Mouse (Mus musculus): Measurements from ENCODE around the gene Fbxl17. TPM values are rescaled to one million over a fixed set of nuclear protein-coding genes. Genes with fewer than 3 reads are reported as not detected.

The Fbxl17 gene
- polyA plus RNA-seq, 1 experiment from 2014 or later: 7.5 TPM

DNA sequence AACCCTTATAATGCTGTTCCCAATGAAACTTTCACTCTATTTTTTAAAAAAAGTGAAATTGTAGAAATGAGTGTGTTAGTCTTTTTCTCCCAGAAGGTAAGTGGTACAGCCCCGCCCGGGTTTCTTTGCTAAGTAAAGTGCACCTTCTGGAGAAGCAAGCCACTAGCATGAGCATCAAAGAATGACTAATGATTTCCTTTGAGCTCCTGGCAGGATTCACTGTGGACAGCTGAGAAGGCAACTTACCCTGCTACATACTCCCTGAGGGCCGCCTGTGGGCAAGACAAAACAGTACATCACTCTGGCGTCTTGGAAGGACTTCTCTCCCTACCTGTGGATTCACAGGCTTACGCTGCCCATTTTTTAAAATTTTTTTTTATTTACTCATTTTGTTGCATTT lies 217.8 kb downstream of the Fbxl17 start:
- Histone ChIP-seq H3K4me1 (replicated peaks) (peaks cover 10% of the 10 kb centered on the region; the same call in 1 of the 2 replicates), H3K4me2 (no peak overlapping the region), H3K9ac (replicated peaks) (no peak overlapping the region), H3K4me3 (replicated peaks) (no peak overlapping the region), H3K9me3 (no peaks in the 10 kb centered on the region), H3K27ac (no peak overlapping the region), H3K36me3 (no peaks in the 10 kb centered on the region), H3K27me3 (no peaks in the 10 kb centered on the region)
- 73% methylated on average over 5 of the region's 5 CpGs for WGBS
- ATAC-seq (ENCODE audit: insufficient number of reproducible peaks, insufficient read depth, low FRiP score, low TSS enrichment, low read depth): no peak

DNA sequence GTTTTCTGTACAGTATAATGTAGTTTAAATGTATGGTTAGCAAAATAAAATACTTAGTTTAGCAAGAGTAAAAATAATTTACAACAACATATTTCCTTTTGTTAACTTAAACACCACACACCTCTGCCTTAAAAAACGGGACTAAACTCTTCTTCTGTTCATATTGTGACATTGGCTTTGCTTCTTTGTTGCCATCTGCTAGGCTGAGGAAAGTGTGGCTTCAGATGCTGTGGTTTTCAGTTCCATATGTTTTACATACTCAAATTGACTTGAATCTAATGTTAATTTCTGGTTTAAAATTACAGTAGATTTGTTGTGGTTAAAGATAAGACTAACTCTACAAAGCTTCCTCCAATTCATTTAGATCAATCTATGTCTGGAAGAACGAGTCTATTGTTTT lies 218.8 kb downstream of the Fbxl17 start:
- ATAC-seq (ENCODE audit: insufficient number of reproducible peaks, insufficient read depth, low FRiP score, low TSS enrichment, low read depth): no peak
- no peaks in the 10 kb centered on the region for H3K27me3 ChIP-seq
- no peak overlapping the region for H3K27ac ChIP-seq
- H3K9me3 ChIP-seq: no peaks in the 10 kb centered on the region
- H3K4me3 ChIP-seq (replicated peaks): no peak overlapping the region
- WGBS: 76% methylated on average over 2 of the region's 2 CpGs
- no peaks in the 10 kb centered on the region for H3K36me3 ChIP-seq
- H3K4me1 ChIP-seq (replicated peaks): peaks cover 10% of the 10 kb centered on the region; the same call in 1 of the 2 replicates
- no peak overlapping the region for H3K9ac ChIP-seq (replicated peaks)
- no peak overlapping the region for H3K4me2 ChIP-seq

DNA sequence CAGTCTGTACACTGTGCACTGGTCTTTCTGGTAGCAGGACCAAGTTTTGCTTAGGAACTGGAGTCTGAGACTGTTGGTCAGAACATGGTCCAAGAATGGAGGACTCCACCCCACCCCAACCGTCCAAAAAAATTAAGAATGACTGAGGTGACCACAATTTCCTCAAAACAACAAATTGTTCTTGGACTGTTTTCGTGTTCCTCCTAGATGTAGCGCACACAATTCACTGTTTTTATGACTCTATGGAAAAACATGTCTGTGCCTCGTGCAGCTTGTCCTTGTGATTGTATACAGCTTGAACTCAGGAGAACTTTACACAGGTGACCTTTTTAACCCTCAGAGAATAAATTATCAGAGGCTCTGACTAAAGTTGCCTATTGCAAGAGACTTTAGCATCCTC lies 220.7 kb downstream of the Fbxl17 start:
- H3K9ac ChIP-seq (replicated peaks): no peak overlapping the region
- no peaks in the 10 kb centered on the region for H3K36me3 ChIP-seq
- no peaks in the 10 kb centered on the region for H3K9me3 ChIP-seq
- 50% methylated on average over 4 of the region's 4 CpGs for WGBS
- H3K27me3 ChIP-seq: no peaks in the 10 kb centered on the region
- ATAC-seq (ENCODE audit: insufficient number of reproducible peaks, insufficient read depth, low FRiP score, low TSS enrichment, low read depth): no peak
- H3K4me1 ChIP-seq (replicated peaks): peaks cover 10% of the 10 kb centered on the region; the same call in 1 of the 2 replicates
- H3K27ac ChIP-seq: no peak overlapping the region
- H3K4me2 ChIP-seq: no peak overlapping the region
- H3K4me3 ChIP-seq (replicated peaks): no peak overlapping the region

DNA sequence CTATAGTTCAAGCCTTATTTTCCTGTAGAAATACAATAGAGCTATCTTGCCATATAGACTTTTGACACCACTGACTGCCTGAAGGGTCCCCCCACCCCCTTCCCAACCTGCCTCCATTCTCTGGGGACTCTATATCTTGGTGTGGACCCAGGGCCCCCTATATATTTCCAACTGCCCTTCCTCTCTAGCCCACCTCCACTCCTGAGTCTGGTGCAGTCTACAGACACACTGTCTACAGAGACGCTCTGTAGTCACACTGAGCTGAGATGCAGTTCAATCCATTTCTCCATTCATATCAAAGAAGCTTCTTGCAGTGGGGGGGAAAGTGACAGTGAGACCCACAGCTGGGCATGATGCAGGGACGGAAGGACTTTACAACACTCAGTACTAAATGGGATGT lies 226.5 kb downstream of the Fbxl17 start:
- H3K9ac ChIP-seq (replicated peaks): no peak overlapping the region
- H3K4me3 ChIP-seq (replicated peaks): no peak overlapping the region
- no peak overlapping the region for H3K27ac ChIP-seq
- no peaks in the 10 kb centered on the region for H3K36me3 ChIP-seq
- no peak for ATAC-seq (ENCODE audit: insufficient number of reproducible peaks, insufficient read depth, low FRiP score, low TSS enrichment, low read depth)
- H3K9me3 ChIP-seq: no peaks in the 10 kb centered on the region
- no peak overlapping the region for H3K4me2 ChIP-seq
- no peaks in the 10 kb centered on the region for H3K27me3 ChIP-seq
- peaks cover 19% of the 10 kb centered on the region for H3K4me1 ChIP-seq (replicated peaks)
- 75% methylated on average over 2 of the region's 2 CpGs for WGBS

DNA sequence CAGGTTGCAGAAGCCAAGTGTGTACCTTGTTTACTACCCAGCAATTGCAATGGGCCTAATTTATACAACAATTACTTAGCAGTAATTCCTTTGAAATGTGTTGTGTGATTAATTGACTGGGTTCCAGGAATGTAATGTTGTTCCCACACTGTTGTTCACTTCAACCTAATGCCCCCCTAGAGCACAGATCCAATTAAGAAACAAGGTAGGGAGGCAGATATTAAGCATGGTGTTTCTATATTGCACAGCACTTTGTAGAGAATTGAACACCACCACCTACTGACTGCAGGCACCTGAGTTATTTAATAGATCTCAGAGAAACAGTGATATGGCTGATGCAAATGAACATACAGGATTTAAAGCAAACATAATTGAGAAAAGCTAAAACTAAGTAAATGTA lies 226.9 kb downstream of the Fbxl17 start:
- H3K27ac ChIP-seq: no peak overlapping the region
- ATAC-seq (ENCODE audit: insufficient number of reproducible peaks, insufficient read depth, low FRiP score, low TSS enrichment, low read depth): no peak
- H3K9me3 ChIP-seq: no peaks in the 10 kb centered on the region
- H3K4me1 ChIP-seq (replicated peaks): peaks cover 20% of the 10 kb centered on the region
- no peak overlapping the region for H3K9ac ChIP-seq (replicated peaks)
- H3K4me3 ChIP-seq (replicated peaks): no peak overlapping the region
- H3K27me3 ChIP-seq: no peaks in the 10 kb centered on the region
- H3K36me3 ChIP-seq: no peaks in the 10 kb centered on the region
- no peak overlapping the region for H3K4me2 ChIP-seq

DNA sequence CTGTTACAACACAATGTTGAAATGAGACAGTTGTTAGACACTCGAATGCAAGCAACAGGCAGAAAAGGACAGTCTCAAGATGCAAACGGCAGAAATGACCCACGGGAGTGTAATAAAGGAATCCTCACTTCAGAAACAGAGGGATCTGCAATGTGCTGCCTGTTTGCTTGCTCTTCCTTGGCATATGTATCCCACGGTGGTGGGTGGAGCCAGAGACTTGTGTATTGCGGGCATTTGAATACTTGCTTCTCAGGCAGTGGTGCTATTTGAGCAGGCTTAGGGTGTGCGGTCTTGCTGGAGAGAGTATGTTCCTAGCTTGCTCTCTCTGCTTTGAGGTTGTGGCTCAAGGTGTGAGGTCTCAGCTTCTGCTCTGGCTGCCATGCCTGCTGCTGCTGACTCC lies 228.8 kb downstream of the Fbxl17 start:
- Histone ChIP-seq H3K4me3 (replicated peaks) (no peak overlapping the region), H3K4me1 (replicated peaks) (peaks cover 20% of the 10 kb centered on the region), H3K4me2 (no peak overlapping the region), H3K27ac (no peak overlapping the region), H3K27me3 (no peaks in the 10 kb centered on the region), H3K9ac (replicated peaks) (no peak overlapping the region), H3K36me3 (no peaks in the 10 kb centered on the region), H3K9me3 (no peaks in the 10 kb centered on the region)
- ATAC-seq (ENCODE audit: insufficient number of reproducible peaks, insufficient read depth, low FRiP score, low TSS enrichment, low read depth): no peak
- WGBS: 51% methylated on average over 6 of the region's 6 CpGs

DNA sequence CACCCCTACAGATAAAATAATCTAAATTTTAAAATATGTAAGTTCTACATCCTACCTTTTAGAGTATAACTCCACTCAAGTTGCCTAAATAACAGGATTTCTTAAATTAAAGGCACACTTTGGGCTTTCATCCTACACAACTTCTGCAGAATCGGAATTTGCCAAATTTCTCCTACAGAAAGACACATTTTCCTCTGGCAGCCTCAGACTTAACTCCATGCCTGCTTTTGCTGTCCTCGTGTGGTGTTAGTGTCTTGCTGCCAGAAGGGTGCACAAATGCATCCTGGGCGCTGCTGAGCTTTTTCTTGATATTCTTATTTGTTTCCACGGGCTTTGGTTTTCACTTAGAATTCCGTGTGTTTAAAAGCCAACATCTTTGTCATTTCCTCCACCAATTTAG lies 229.3 kb downstream of the Fbxl17 start:
- Histone ChIP-seq H3K36me3 (no peaks in the 10 kb centered on the region), H3K27ac (no peak overlapping the region), H3K27me3 (no peaks in the 10 kb centered on the region), H3K9me3 (no peaks in the 10 kb centered on the region), H3K4me3 (replicated peaks) (no peak overlapping the region), H3K4me1 (replicated peaks) (peaks cover 20% of the 10 kb centered on the region), H3K4me2 (no peak overlapping the region), H3K9ac (replicated peaks) (no peak overlapping the region)
- ATAC-seq (ENCODE audit: insufficient number of reproducible peaks, insufficient read depth, low FRiP score, low TSS enrichment, low read depth): no peak
- WGBS: 69% methylated on average over 5 of the region's 5 CpGs

DNA sequence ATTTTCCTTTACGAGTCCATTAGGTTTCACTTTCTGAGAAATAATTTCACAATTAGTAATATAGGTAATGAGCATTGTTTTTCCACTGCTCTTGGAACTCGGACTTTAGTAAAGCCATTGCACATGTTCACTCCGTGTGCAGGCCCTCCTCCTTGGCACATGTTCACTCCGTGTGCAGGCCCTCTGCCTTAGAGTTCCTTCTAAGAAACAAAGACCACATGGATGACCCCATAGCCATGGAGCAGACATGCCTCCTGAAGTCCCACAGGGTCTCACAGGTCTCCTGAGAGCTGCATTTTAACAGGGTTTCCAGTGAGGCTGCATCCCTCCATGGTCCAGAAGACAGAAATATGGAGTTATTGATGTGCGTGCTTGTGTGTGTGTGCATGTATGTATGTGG lies 237.1 kb downstream of the Fbxl17 start:
- Histone ChIP-seq H3K9ac (replicated peaks) (no peak overlapping the region), H3K27ac (no peak overlapping the region), H3K9me3 (no peaks in the 10 kb centered on the region), H3K27me3 (no peaks in the 10 kb centered on the region), H3K4me1 (replicated peaks) (no peaks in the 10 kb centered on the region), H3K4me3 (replicated peaks) (no peak overlapping the region), H3K36me3 (no peaks in the 10 kb centered on the region), H3K4me2 (no peak overlapping the region)
- ATAC-seq (ENCODE audit: insufficient number of reproducible peaks, insufficient read depth, low FRiP score, low TSS enrichment, low read depth): no peak
- 91% methylated on average over 5 of the region's 5 CpGs for WGBS

DNA sequence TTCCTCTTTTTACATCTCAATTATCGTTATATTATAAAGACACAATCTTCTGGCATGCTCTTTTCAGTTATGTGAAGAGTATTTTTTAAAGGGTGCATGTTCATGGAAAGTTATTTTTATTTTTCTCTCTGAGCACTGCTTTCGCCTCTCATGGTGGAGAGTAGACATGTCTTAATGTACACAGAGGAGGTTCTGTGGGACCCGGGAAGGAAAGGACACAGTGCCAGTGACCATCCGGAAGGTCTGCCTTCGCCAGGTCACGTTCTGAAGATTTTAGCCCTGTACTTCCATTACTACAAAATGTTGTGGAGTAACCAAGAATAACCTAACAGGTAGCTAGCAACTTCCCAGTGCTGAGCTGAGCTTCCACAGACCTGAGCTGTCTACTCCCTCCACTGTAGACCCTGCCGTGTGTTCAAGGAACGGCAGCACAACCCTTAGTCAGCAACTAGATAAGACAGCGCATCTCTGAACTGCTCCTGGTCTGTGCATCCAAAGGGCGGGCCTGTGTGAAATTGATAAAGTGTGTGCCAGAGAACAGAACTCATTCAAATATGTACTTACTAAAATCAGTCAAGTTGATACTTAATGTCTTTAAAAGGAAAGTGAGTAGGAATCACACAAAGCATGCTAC lies 238.2 kb downstream of the Fbxl17 start:
- no peak overlapping the region for H3K4me3 ChIP-seq (replicated peaks)
- ATAC-seq (ENCODE audit: insufficient number of reproducible peaks, insufficient read depth, low FRiP score, low TSS enrichment, low read depth): no peak
- no peaks in the 10 kb centered on the region for H3K4me1 ChIP-seq (replicated peaks)
- H3K27me3 ChIP-seq: no peaks in the 10 kb centered on the region
- no peaks in the 10 kb centered on the region for H3K36me3 ChIP-seq
- 90% methylated on average over 10 of the region's 10 CpGs for WGBS
- no peaks in the 10 kb centered on the region for H3K9me3 ChIP-seq
- no peak overlapping the region for H3K9ac ChIP-seq (replicated peaks)
- H3K27ac ChIP-seq: no peak overlapping the region
- no peak overlapping the region for H3K4me2 ChIP-seq

DNA sequence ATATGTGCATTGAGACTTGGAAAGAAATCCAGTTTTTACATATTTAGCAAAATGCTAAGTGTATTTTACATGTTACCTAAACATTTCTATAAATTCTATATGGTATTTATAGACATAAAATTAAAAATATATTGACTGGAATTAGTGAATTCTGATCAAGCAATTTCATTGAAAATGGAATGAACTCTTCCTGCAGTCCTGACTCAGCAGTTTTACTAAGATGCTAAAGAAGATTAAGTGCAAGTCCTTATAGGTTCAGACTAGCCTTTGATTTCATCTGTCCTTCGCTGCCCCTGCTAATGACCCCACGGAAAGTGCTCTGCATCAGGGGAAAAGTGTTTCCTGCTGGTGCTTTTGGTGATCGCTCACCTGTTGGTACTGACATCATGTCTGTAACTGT lies 240.7 kb downstream of the Fbxl17 start:
- Histone ChIP-seq H3K9ac (replicated peaks) (no peak overlapping the region), H3K36me3 (no peaks in the 10 kb centered on the region), H3K27me3 (no peaks in the 10 kb centered on the region), H3K4me1 (replicated peaks) (no peaks in the 10 kb centered on the region), H3K27ac (no peak overlapping the region), H3K4me3 (replicated peaks) (no peak overlapping the region), H3K4me2 (no peak overlapping the region), H3K9me3 (no peaks in the 10 kb centered on the region)
- no peak for ATAC-seq (ENCODE audit: insufficient number of reproducible peaks, insufficient read depth, low FRiP score, low TSS enrichment, low read depth)
- 70% methylated on average over 3 of the region's 3 CpGs for WGBS

DNA sequence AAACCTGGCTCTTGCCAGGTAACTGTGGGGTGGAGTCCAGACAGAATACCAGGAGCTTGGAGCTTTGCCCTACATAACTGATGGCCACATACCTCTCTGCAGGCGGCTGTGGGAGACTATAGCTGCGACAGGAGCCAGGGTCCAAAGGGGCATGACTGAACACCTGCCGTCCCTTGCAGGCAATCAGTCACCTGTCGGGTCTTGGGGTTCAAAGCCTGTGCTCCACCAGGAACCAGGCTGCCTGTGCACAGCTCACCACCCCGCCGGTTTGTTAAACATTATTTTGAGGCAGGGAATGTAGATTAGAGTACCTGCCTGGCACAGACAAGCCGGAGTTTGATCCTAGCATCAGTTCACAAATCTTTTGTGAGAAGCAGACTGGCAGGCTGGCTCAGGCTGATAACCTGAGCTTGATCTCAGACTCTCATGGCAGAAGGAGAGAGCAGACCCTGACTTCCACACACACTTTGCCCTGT lies 253.6 kb downstream of the Fbxl17 start:
- H3K36me3 ChIP-seq: no peaks in the 10 kb centered on the region
- H3K9ac ChIP-seq (replicated peaks): no peak overlapping the region
- WGBS: 66% methylated on average over 7 of the region's 7 CpGs
- H3K4me1 ChIP-seq (replicated peaks): no peaks in the 10 kb centered on the region
- no peak overlapping the region for H3K27ac ChIP-seq
- H3K27me3 ChIP-seq: no peaks in the 10 kb centered on the region
- no peak overlapping the region for H3K4me3 ChIP-seq (replicated peaks)
- H3K9me3 ChIP-seq: peaks cover 4% of the 10 kb centered on the region; the same call in 1 of the 2 replicates
- H3K4me2 ChIP-seq: no peak overlapping the region
- ATAC-seq (ENCODE audit: insufficient number of reproducible peaks, insufficient read depth, low FRiP score, low TSS enrichment, low read depth): peak; percentile 52; the same call in 1 of the 2 replicates

DNA sequence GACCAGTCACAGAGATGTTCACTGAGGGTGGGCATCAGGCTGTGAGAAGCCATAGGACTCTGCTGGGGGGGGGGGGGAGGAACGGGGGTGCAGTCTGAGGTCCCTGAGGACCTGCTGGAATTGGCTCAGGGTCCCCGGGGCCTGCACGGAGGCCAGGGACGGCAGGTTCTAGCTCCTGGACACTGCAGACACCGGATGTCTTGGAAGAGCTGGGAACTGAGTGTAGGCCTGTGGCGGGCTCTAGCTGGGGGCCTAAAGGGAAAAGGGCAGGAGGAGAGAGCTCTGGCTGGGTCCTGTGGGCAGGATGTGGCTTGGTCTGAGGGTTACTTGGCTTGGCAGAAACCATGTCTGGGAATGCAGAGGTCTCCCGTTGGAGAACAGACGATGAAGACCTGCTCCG lies 254.3 kb downstream of the Fbxl17 start:
- no peak for ATAC-seq (ENCODE audit: insufficient number of reproducible peaks, insufficient read depth, low FRiP score, low TSS enrichment, low read depth)
- peaks cover 4% of the 10 kb centered on the region; the same call in 1 of the 2 replicates for H3K4me1 ChIP-seq (replicated peaks)
- no peak overlapping the region for H3K4me3 ChIP-seq (replicated peaks)
- no peak overlapping the region for H3K27ac ChIP-seq
- H3K9ac ChIP-seq (replicated peaks): no peak overlapping the region
- no peaks in the 10 kb centered on the region for H3K36me3 ChIP-seq
- H3K9me3 ChIP-seq: peaks cover 4% of the 10 kb centered on the region; the same call in 1 of the 2 replicates
- 93% methylated on average over 9 of the region's 9 CpGs for WGBS
- H3K4me2 ChIP-seq: no peak overlapping the region
- H3K27me3 ChIP-seq: no peaks in the 10 kb centered on the region

Data from limb, embryonic 12.5 days (tissue).